Mouse (Mus musculus): ENCODE data around the gene Svs5.

Gene Svs5

GRCm38 (mm10) chr2:164377478-164378426, 45.2 kb downstream of the Svs5 start:
- in situ Hi-C loops (cut with MboI, MseI): no loop called here

GRCm38 (mm10) chr2:164381726-164382125, 49.2 kb downstream of the Svs5 start:
- in situ Hi-C loops (cut with MboI, MseI): loop anchor here (10.0 kb wide), 1 partner anchor 1403 kb away; no protein-coding TSS in a partner anchor

- in situ Hi-C loops (cut with MboI, MseI): loop anchor here (10.0 kb wide), 1 partner anchor 1402 kb away; no protein-coding TSS in a partner anchor
Measured at GRCm38 (mm10) chr2:164382971-164383370, 50.4 kb downstream of the Svs5 start.

Measured in T-helper 2 cell (primary cell).